Mouse (Mus musculus) thymus, adult 2 months (tissue): ENCODE data around the gene Rasgrp2.

Experiments
- CTCF ChIP-seq: fragments of 200-500 bp; IDR thresholded peaks from 2 replicates; pipeline ENCODE4 v1.5.1; 2012; ENCODE audit warnings: mild to moderate bottlenecking, control low read depth, low read length, moderate library complexity, borderline replicate concordance; ENCODE audit not compliant: control insufficient read depth, poor library complexity, insufficient read depth; ENCODE audit errors: extremely low read depth
- POLR2A ChIP-seq: fragments of 200-500 bp; IDR thresholded peaks from 2 replicates; pipeline ENCODE4 v1.6.1; 2012; ENCODE audit warnings: mild to moderate bottlenecking, low read length, control low read depth, moderate library complexity; ENCODE audit not compliant: control insufficient read depth, poor library complexity, insufficient read depth; ENCODE audit errors: extremely low read depth

DNA sequence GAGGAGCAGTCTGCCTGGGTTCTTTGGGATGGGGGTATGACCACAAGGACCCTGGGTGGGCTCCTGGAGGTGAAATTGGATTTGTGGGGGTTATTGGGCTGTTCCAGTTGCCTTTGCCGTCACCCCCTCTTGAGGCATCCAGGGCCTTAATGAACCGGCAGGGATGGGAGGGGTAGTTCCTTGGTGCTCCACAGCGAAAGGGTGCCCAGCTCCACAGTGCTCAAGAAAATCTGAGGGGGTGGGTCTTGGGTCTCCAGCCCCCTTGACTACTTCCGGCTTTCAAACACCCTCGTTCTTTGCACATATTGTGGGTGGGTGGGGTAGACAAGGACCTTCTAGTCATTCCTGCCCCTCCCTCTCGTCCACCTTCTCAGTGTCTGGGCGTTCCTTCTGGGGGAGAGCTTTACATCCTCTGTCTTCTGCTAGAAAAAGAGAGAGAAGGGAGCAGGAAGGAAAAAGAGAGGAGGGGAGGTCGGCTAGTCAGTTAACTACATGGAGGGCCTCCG lies 20.7 kb downstream of the Rasgrp2 start:
- TF ChIP-seq POLR2A (no peak), CTCF (no peak)
